Mouse (Mus musculus): ENCODE measurements at regions not wholly inside any gene's neighbourhood (a gene's known extent, or its start where the extent isn't known, plus 50 kb on each side); places are given as distances from the start of the nearest gene placed in this dataset.

DNA sequence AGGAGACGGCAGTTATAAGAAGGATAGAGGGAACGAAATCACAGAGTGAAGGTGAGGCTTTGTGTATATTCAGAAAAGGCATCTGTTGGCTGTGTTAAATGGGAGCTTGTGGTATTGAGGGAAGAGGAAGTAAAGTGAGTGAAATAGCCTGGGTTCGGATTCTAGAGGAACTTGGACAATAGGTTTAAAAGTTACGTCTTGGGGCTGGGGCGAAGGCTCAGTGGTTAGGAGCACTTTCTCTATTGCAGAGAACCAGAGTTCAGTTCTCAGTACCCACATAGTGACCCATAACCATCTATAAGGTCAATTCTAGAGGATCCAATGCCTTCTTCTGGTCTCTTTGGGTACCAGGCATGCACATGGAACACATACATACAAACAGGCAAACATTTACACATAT, 317.6 kb upstream of the Ubash3b start:
- TF ChIP-seq CTCF (IDR thresholded peaks at IDR 0.05; ENCODE audit: insufficient read depth, low read length), result no peak
- TF ChIP-seq POLR2A (IDR thresholded peaks at IDR 0.05; ENCODE audit: borderline replicate concordance, extremely low read depth, low read depth, low read length), result no peak
- DNase-seq, result no peak
- 83% methylated on average over 5 of the region's 5 CpGs for WGBS
- H3K4me1 ChIP-seq (ENCODE audit: control insufficient read depth, insufficient read depth, low read length), result no peaks in the 10 kb centered on the region
- H3K4me3 ChIP-seq (replicated peaks; ENCODE audit: extremely low read depth, low read depth, low read length), result no peak overlapping the region

DNA sequence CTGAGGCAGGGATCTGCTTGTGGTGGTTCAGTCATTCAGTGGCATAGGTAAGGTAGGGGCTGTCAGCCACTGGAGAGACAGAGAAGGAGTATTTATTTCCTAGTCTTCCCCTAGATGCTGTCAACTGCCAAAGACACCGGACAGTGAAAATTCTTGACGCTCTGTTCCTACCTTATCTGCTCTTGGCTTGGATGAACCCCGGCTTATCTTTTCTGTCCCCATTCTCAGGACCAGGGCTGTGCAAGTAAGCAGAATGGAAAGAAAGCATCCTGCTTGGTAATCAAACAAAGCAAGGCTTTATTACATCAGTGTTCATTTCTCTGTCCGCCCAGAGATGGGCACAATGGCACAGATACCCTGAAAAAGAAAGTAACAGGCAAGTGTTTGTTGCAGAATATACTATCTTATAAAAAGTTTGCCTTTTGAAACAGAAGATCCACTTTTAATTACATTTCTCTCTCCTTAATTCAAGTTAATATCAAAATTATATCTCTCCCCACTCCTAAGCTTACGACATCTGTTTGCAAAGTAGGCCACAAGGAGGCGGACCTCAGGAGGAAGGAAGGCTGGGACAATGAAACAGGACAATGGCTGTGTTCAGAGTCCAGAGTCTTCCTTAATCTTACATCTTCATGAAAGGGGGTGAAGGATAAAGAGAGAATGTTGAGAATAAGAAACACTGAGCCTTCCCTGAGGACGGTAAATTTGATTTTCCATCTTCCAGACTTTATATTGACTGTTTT, 316.8 kb upstream of the Ubash3b start:
- DNase-seq, result no peak
- Histone ChIP-seq H3K4me3 (replicated peaks; ENCODE audit: extremely low read depth, low read depth, low read length) (no peak overlapping the region), H3K4me1 (ENCODE audit: control insufficient read depth, insufficient read depth, low read length) (no peaks in the 10 kb centered on the region)
- TF ChIP-seq CTCF (IDR thresholded peaks at IDR 0.05; ENCODE audit: insufficient read depth, low read length) (no peak), POLR2A (IDR thresholded peaks at IDR 0.05; ENCODE audit: borderline replicate concordance, extremely low read depth, low read depth, low read length) (no peak)
- WGBS, result 70% methylated on average over 7 of the region's 7 CpGs

DNA sequence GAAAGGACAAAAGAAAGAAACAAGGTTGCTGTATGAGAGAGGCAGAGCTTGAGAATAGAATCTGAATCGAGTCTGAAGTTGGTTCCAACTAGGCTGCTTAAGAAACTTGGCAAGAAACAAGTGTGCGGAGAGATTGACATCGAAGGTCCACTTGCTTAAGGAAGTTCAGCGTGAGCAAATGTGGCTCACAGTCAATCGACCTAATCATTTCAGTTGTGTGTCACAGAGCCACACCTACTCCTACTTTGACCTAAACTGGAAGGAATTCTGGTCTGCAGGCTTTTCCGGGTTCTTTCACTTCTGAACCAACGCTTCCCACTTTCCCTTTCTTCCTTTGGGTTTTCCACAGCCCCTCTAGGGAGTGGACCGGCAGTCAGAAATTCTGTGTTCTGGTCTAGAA, 313.8 kb upstream of the Ubash3b start:
- no peak overlapping the region for H3K4me3 ChIP-seq (replicated peaks; ENCODE audit: extremely low read depth, low read depth, low read length)
- no peak for DNase-seq
- no peaks in the 10 kb centered on the region for H3K4me1 ChIP-seq (ENCODE audit: control insufficient read depth, insufficient read depth, low read length)
- TF ChIP-seq CTCF (IDR thresholded peaks at IDR 0.05; ENCODE audit: insufficient read depth, low read length) (no peak), POLR2A (IDR thresholded peaks at IDR 0.05; ENCODE audit: borderline replicate concordance, extremely low read depth, low read depth, low read length) (no peak)
- WGBS, result 41% methylated on average over 8 of the region's 8 CpGs

DNA sequence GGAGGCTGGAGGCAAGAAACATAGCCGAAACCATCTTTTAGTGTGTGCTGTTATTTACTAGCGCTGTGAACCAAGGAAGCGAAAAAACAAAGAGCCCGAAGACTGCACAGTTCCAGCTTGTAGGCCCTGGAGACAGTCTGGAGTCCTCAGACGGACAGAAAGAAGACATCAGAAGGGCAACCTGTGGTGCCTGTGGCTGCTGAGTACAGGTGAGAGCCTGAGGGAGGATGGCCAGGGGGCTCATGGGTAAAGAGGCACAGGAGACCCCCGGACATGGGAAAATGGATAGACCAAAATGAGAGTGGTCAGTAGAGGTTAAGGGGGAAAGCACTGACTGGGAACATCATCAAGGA, 313.4 kb upstream of the Ubash3b start:
- TF ChIP-seq POLR2A (IDR thresholded peaks at IDR 0.05; ENCODE audit: borderline replicate concordance, extremely low read depth, low read depth, low read length) (no peak), CTCF (IDR thresholded peaks at IDR 0.05; ENCODE audit: insufficient read depth, low read length) (no peak)
- Histone ChIP-seq H3K4me1 (ENCODE audit: control insufficient read depth, insufficient read depth, low read length) (no peaks in the 10 kb centered on the region), H3K4me3 (replicated peaks; ENCODE audit: extremely low read depth, low read depth, low read length) (peak overlapping the region; percentile 8)
- no peak for DNase-seq
- 65% methylated on average over 6 of the region's 6 CpGs for WGBS

DNA sequence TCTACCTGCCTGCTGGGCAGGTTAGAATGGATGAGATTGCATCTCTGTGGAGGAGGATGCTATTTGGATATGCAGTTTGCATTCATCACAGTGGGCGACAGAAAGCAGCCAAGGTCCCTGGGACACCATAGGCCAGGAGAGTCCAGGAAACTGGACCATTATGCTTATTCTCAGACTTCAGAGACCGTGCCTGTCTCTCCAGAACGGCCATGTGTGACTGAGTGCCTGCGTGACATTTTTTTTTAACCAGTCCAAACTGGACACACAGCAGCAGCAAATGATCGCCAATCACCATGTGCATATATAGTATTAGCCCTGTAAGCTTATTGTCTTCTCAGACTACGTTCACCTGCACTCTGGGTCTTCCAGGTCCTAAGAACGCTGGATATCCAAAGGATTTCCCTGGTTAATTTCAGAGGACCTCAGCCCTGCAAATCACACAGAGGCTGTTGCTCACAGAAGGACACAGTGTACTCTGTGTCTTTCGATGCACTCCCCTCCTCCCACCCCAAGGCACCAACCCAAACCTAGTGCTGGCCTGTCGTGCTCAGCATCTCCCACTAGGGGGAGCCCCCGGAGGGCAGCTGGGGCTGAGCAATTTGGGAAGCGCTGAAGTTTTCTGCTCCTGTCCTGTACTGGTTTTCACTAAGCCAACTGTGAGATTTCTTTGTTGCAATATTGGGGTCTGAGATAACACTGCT, 312.9 kb upstream of the Ubash3b start:
- Histone ChIP-seq H3K4me1 (ENCODE audit: control insufficient read depth, insufficient read depth, low read length) (no peaks in the 10 kb centered on the region), H3K4me3 (replicated peaks; ENCODE audit: extremely low read depth, low read depth, low read length) (no peak overlapping the region)
- DNase-seq, result peak; percentile 78
- TF ChIP-seq POLR2A (IDR thresholded peaks at IDR 0.05; ENCODE audit: borderline replicate concordance, extremely low read depth, low read depth, low read length) (no peak), CTCF (IDR thresholded peaks at IDR 0.05; ENCODE audit: insufficient read depth, low read length) (peak; percentile 80)
- WGBS, result 42% methylated on average over 11 of the region's 11 CpGs

DNA sequence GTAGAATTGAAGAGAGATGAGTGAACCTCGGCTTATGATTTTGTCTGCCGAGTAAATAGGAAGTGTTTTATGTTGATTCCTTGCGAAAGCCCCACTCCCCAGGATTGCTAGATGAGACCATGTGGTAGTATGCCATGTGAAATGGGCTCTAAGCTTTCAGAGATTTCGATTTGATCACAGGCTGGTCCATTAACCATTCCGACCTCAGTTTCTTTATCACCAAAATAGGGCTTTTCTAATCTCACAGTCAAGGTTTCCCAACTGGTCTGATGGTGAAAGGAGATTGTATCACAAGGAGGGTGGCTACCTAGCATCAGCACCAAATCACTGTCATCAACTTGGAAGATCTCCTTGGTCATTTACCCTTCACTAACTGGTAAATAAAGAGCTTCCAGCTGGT, 312.0 kb upstream of the Ubash3b start:
- TF ChIP-seq POLR2A (IDR thresholded peaks at IDR 0.05; ENCODE audit: borderline replicate concordance, extremely low read depth, low read depth, low read length), result no peak
- TF ChIP-seq CTCF (IDR thresholded peaks at IDR 0.05; ENCODE audit: insufficient read depth, low read length), result no peak
- 83% methylated on average over 5 of the region's 5 CpGs for WGBS
- Histone ChIP-seq H3K4me3 (replicated peaks; ENCODE audit: extremely low read depth, low read depth, low read length) (no peak overlapping the region), H3K4me1 (ENCODE audit: control insufficient read depth, insufficient read depth, low read length) (no peaks in the 10 kb centered on the region)
- no peak for DNase-seq

DNA sequence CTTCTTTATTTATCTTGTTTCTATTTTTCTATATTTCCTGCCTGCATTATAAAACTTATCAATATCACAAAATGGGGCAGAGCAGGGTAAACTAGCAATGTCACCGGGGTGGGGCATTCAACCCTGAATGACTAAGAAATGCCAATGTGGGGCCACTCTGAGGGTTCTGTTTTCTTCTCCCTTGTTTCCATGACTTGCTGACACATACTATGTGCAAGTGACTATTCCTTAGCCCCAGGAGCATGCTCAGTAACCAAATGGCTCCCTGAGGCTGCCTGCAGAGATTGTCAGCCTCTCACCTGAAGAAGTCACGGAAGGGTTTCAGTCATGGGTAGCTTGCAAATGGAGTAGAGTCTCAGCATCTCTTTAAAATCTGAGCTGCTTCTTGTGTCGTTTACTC, 309.8 kb upstream of the Ubash3b start:
- 86% methylated on average over 3 of the region's 3 CpGs for WGBS

DNA sequence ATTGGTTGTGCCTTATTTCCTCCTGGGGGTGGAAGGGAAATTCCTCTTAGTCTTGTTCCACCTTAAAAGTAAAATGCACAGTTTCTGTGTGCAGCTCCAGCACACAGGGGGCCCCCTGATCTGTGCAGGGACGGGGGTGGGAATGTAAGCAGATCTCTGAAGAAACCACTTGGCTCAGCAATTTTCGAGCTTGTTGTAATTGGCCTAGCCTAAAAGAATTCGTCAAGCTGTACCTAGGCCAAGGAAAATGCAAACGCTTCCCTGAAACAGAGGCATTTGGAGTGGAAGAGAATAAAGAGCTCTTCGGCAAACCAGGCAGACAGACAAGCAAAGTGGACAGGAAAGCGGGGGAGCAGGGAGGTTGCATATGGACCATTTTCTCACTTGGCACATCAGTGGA, 308.5 kb upstream of the Ubash3b start:
- Histone ChIP-seq H3K4me1 (ENCODE audit: control insufficient read depth, insufficient read depth, low read length) (no peaks in the 10 kb centered on the region), H3K4me3 (replicated peaks; ENCODE audit: extremely low read depth, low read depth, low read length) (no peak overlapping the region)
- no peak for DNase-seq
- TF ChIP-seq CTCF (IDR thresholded peaks at IDR 0.05; ENCODE audit: insufficient read depth, low read length), result no peak
- TF ChIP-seq POLR2A (IDR thresholded peaks at IDR 0.05; ENCODE audit: borderline replicate concordance, extremely low read depth, low read depth, low read length), result no peak
- WGBS, result 56% methylated on average over 6 of the region's 6 CpGs

More for the DNA sequence above, 309.8 kb upstream of the Ubash3b start:
- Histone ChIP-seq H3K4me1 (ENCODE audit: control insufficient read depth, insufficient read depth, low read length) (no peaks in the 10 kb centered on the region), H3K4me3 (replicated peaks; ENCODE audit: extremely low read depth, low read depth, low read length) (no peak overlapping the region)
- DNase-seq, result no peak
- TF ChIP-seq POLR2A (IDR thresholded peaks at IDR 0.05; ENCODE audit: borderline replicate concordance, extremely low read depth, low read depth, low read length) (no peak), CTCF (IDR thresholded peaks at IDR 0.05; ENCODE audit: insufficient read depth, low read length) (no peak)

DNA sequence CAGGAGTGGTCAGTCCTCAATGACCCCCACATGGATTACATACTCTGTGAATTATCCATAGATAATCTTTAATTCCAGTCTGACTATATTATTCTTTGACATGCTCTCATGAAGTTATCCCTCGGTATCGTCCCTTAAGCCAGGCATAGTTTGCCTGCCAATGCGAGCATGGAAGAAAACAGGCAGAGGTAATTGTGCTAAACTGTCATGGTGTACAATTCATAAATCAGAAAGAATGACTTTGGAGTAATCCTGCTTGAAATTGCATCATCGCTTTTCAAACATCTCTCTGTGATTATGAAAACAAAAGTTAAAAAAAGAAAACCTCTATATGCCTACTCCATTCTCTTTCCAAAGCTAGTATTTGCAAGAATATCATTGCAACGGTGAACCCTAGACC, 307.9 kb upstream of the Ubash3b start:
- no peak for DNase-seq
- TF ChIP-seq POLR2A (IDR thresholded peaks at IDR 0.05; ENCODE audit: borderline replicate concordance, extremely low read depth, low read depth, low read length), result no peak
- no peak for TF ChIP-seq CTCF (IDR thresholded peaks at IDR 0.05; ENCODE audit: insufficient read depth, low read length)
- no peaks in the 10 kb centered on the region for H3K4me1 ChIP-seq (ENCODE audit: control insufficient read depth, insufficient read depth, low read length)
- WGBS, result 72% methylated on average over 5 of the region's 5 CpGs
- no peak overlapping the region for H3K4me3 ChIP-seq (replicated peaks; ENCODE audit: extremely low read depth, low read depth, low read length)
